Mouse (Mus musculus) midbrain, embryonic 15.5 days (tissue): Measurements from ENCODE around the gene Cactin. TPM values are rescaled to one million over a fixed set of nuclear protein-coding genes. Genes with fewer than 3 reads are reported as not detected.

Experiments
- ATAC-seq: fragments of 200-750 bp; cut with Nextera tagmentation; replicated peaks from 2 replicates; pipeline ENCODE4 v1.8.0; 2017; ENCODE audit warnings: moderate TSS enrichment
- H3K27ac ChIP-seq: fragments of 300-500 bp; sonication (generic); 2 replicates; pipeline ENCODE4 v1.5.1; 2015; ENCODE audit warnings: mild to moderate bottlenecking, inconsistent platforms
- H3K27me3 ChIP-seq: fragments of 300-500 bp; sonication (generic); replicated peaks from 2 replicates; pipeline ENCODE4 v1.6.1; 2015; ENCODE audit warnings: inconsistent platforms
- H3K36me3 ChIP-seq: fragments of 300-500 bp; sonication (generic); replicated peaks from 2 replicates; pipeline ENCODE4 v1.6.1; 2015; ENCODE audit warnings: inconsistent platforms
- H3K4me1 ChIP-seq: fragments of 300-500 bp; sonication (generic); 2 replicates; pipeline ENCODE4 v1.6.1; 2015; ENCODE audit warnings: inconsistent platforms
- H3K4me2 ChIP-seq: fragments of 300-500 bp; sonication (generic); 2 replicates; pipeline ENCODE4 v1.6.1; 2015; ENCODE audit warnings: inconsistent platforms, mild to moderate bottlenecking, moderate library complexity
- H3K4me3 ChIP-seq: fragments of 300-500 bp; sonication (generic); 2 replicates; pipeline ENCODE4 v1.5.1; 2015; ENCODE audit warnings: mild to moderate bottlenecking, inconsistent platforms
- H3K9ac ChIP-seq: fragments of 300-500 bp; sonication (generic); 2 replicates; pipeline ENCODE4 v1.6.1; 2015; ENCODE audit warnings: mild to moderate bottlenecking, inconsistent platforms
- H3K9me3 ChIP-seq: fragments of 300-500 bp; sonication (generic); 2 replicates; pipeline ENCODE4 v1.6.1; 2016; ENCODE audit warnings: inconsistent platforms
- WGBS: fragments of 180-500 bp; shearing (Covaris S2); methylation state at CpG from one replicate; pipeline ENCODE4 v1.1.7; 2015; ENCODE audit warnings: mixed read lengths; 5-methylcytosine and 5-hydroxymethylcytosine counted together
- polyA plus RNA-seq: library from polyadenylated mRNA; unstranded; fragments of >200 nt; fragmentation: Nextera tagmentation; extraction: Ambion mirVana; gene quantifications from 2 replicates; pipeline ENCODE4 v1.2.1, GENCODE M21; 2015

Cactin gene
- polyA plus RNA-seq, 1 experiment from 2014 or later, result 35.8 TPM

- H3K4me3 ChIP-seq, result no peak overlapping the region
- H3K36me3 ChIP-seq, result no peaks in the 10 kb centered on the region
- no peak overlapping the region for H3K4me2 ChIP-seq
- 63% methylated on average over 9 of the region's 9 CpGs for WGBS
- no peak overlapping the region for H3K27ac ChIP-seq
- H3K4me1 ChIP-seq, result peaks cover 25% of the 10 kb centered on the region
- H3K9ac ChIP-seq, result no peak overlapping the region
- no peaks in the 10 kb centered on the region for H3K27me3 ChIP-seq
- no peaks in the 10 kb centered on the region for H3K9me3 ChIP-seq
- no peak for ATAC-seq
These were observed 34.0 kb downstream of the Cactin start for GRCm38 (mm10) chr10:81354738-81355477.

DNA sequence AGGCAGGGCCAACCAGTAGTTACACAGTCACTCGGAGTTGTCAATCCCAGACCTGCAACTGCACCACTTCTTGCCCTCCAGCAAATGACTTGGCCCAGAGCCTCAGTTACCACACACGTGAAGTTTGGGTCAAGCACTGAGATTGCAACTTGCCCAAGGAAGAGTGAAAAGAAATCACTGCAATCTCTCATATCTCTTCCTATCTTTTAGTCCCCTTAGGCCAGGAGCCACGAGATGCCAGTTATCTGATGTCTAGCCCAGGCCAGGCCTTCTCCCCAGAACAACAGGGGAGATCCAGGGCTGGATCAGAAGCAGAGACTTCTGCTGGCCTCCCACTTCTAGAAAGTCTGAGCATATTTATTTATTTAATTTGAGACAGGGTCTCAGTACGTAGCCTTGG is 34.6 kb downstream of the Cactin start:
- no peak for ATAC-seq

DNA sequence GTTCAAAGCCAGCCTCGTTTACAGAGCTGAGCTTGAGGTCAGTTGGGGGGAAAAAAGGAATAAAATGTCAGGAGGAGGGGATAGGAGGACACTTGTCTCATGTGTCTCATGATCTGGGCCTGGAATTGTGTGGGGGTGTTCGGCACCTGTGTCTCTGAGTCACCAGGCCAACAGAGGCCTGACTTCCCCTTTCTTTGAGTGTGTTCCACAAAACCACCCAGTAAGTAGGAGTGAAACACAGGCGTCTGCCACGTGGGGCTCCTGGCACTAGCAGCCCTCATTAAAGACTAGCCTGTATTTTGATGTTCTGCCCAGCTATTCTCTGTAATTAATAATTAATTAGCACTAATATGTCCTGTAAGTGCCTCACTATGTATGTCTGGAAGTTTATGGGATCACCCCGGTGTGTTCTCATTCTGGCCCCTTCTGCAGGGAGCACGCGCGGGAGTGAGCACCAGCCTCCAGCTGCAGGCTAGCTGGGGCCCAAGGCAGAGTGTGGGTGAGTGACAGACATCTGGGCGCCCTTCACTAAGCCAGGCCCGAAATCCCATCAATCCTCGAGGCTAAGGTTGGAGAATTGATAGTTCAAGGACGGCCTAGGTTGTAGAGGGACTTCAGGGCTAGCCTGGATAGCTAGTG is 35.6 kb downstream of the Cactin start:
- no peaks in the 10 kb centered on the region for H3K36me3 ChIP-seq
- 53% methylated on average over 12 of the region's 12 CpGs for WGBS
- H3K27me3 ChIP-seq, result no peaks in the 10 kb centered on the region
- peak overlapping the region; percentile 97; the same call in 1 of the 2 replicates for H3K4me2 ChIP-seq
- no peaks in the 10 kb centered on the region for H3K9me3 ChIP-seq
- H3K27ac ChIP-seq, result no peak overlapping the region
- 0 out of 2 replicates have a peak, but pooled peaks have one; percentile 1 for ATAC-seq
- H3K4me1 ChIP-seq, result peaks cover 28% of the 10 kb centered on the region
- no peak overlapping the region for H3K9ac ChIP-seq
- peak overlapping the region; percentile 94; the same call in 1 of the 2 replicates for H3K4me3 ChIP-seq

More for the DNA sequence above, 34.6 kb downstream of the Cactin start:
- Histone ChIP-seq H3K9ac (no peak overlapping the region), H3K4me2 (no peak overlapping the region), H3K36me3 (no peaks in the 10 kb centered on the region), H3K9me3 (no peaks in the 10 kb centered on the region), H3K4me3 (no peak overlapping the region), H3K27me3 (no peaks in the 10 kb centered on the region), H3K27ac (no peak overlapping the region), H3K4me1 (peaks cover 24% of the 10 kb centered on the region)
- 85% methylated on average over 4 of the region's 4 CpGs for WGBS

DNA sequence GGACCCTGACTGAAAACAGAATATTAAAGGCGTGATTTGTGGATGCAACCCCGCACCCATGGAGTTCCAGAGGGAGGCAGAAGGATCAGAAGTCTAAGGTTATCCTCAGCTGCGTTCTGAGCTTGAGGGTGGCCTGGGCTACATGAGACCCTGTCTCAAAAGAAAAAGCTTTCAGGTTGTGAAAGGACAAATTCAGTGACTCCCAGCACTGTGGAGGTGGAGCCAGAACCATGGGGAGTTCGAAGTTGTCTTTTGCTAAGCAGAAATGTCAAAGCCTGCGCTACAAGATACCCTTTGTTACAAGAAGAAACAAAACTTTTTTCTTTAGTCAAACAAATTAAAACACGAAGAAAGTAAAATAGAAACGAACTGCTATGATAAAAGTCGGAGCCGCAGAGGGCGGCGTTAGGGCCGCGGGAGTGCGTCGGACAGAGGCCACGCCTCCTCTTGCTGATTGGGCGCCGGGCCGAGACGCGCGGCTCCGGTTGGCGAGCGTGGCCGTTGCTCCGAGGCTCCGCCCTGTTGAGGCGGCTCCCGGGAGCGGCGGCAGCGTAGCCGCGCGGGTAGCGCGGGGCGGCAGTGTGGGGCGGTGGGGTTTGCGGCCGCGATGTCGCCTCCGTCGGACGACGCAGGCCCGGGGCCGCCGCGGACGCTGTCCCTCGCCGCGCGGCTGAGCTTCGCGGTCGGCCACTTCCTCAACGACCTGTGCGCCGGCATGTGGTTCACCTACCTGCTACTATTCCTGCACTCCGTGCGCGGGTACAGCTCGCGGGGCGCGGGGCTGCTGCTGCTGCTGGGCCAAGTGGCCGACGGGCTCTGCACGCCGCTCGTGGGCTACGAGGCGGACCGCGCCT is 36.3 kb downstream of the Cactin start, which contains the start of gene Mfsd12:
Mfsd12 (plus strand) TSS at position 501 of the 854 bp plus-strand sequence.
- H3K9ac ChIP-seq, result peak within 1 kb of the TSS; percentile 82
- peaks cover 28% of the 10 kb centered on the region for H3K4me1 ChIP-seq
- no peaks in the 10 kb centered on the region for H3K9me3 ChIP-seq
- ATAC-seq, result peak; percentile 93
- H3K4me3 ChIP-seq, result peak within 1 kb of the TSS; percentile 94
- H3K27me3 ChIP-seq, result no peaks in the 10 kb centered on the region
- peak within 1 kb of the TSS; percentile 97 for H3K4me2 ChIP-seq
- no peaks in the 10 kb centered on the region for H3K36me3 ChIP-seq
- 2% methylated on average over 65 of the region's 79 CpGs for WGBS
- H3K27ac ChIP-seq, result peak within 1 kb of the TSS; percentile 62; the same call in 1 of the 2 replicates

DNA sequence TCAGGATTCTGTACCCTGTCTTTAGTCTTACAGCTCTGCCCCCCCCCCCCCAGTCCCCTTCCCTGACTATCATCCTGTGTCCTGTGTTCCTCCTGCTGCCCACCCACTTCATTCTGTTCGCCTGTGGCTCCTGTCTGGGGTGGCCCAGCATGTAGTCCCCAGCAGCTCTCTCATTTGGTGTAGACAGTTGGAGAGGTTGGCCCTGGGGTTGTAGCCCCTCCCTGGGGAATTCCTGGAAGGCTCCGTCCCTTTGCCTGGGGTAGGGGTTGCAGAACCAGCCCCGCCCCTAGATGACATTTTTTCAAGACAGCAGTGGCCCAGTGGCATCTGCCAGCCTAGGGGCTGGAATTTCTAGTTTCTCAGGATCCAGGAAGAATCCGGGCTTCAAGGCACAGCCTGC is 37.3 kb downstream of the Cactin start:
- Histone ChIP-seq H3K4me2 (peak overlapping the region; percentile 97), H3K9ac (peak overlapping the region; percentile 82), H3K36me3 (no peaks in the 10 kb centered on the region), H3K9me3 (no peaks in the 10 kb centered on the region), H3K27ac (no peak overlapping the region), H3K4me3 (peak overlapping the region; percentile 94), H3K4me1 (peaks cover 30% of the 10 kb centered on the region), H3K27me3 (peaks cover 3% of the 10 kb centered on the region)
- peak; percentile 9; the same call in 1 of the 2 replicates for ATAC-seq
- WGBS, result 28% methylated on average over 4 of the region's 4 CpGs

GRCm38 (mm10) chr10:81358841-81359240 is 37.9 kb downstream of the Cactin start:
- Histone ChIP-seq H3K4me2 (peak overlapping the region; percentile 97; the same call in 1 of the 2 replicates), H3K9ac (peak overlapping the region; percentile 82; the same call in 1 of the 2 replicates), H3K36me3 (no peaks in the 10 kb centered on the region), H3K9me3 (no peaks in the 10 kb centered on the region), H3K27me3 (peaks cover 10% of the 10 kb centered on the region), H3K4me3 (no peak overlapping the region), H3K27ac (no peak overlapping the region), H3K4me1 (peaks cover 36% of the 10 kb centered on the region)
- 56% methylated on average over 1 of the region's 1 CpGs for WGBS
- ATAC-seq, result no peak

DNA sequence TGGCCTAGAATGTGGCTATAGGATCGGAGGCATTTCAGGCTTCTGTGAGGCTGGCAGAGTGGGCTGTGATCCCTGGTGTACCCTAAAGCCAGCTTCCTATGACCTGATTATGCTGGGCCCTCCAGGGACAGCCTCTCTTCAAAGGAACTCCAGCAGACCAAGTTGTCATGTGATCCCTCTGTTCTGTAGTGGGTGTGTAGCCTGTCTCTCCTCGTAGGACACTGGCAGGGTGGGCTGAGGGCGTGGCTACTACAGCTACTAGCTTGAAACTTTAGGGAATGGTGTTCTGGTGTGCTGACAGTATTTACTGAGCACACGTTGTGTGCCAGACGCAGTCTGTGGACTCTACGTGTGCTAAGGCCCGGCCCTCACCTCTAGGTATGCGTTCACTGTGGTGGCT is 39.8 kb downstream of the Cactin start:
- Histone ChIP-seq H3K27ac (no peak overlapping the region), H3K27me3 (peaks cover 13% of the 10 kb centered on the region), H3K4me2 (no peak overlapping the region), H3K9me3 (no peaks in the 10 kb centered on the region), H3K36me3 (no peaks in the 10 kb centered on the region), H3K4me3 (no peak overlapping the region), H3K9ac (no peak overlapping the region), H3K4me1 (peaks cover 50% of the 10 kb centered on the region)
- no peak for ATAC-seq
- WGBS, result 68% methylated on average over 8 of the region's 8 CpGs

- no peak overlapping the region for H3K9ac ChIP-seq
- peaks cover 45% of the 10 kb centered on the region for H3K4me1 ChIP-seq
- H3K9me3 ChIP-seq, result no peaks in the 10 kb centered on the region
- ATAC-seq, result no peak
- 76% methylated on average over 12 of the region's 12 CpGs for WGBS
- H3K4me3 ChIP-seq, result no peak overlapping the region
- H3K27ac ChIP-seq, result no peak overlapping the region
- H3K4me2 ChIP-seq, result no peak overlapping the region
- peaks cover 13% of the 10 kb centered on the region for H3K27me3 ChIP-seq
- peaks cover 6% of the 10 kb centered on the region for H3K36me3 ChIP-seq
These were observed 41.5 kb downstream of the Cactin start for GRCm38 (mm10) chr10:81362336-81362949.

DNA sequence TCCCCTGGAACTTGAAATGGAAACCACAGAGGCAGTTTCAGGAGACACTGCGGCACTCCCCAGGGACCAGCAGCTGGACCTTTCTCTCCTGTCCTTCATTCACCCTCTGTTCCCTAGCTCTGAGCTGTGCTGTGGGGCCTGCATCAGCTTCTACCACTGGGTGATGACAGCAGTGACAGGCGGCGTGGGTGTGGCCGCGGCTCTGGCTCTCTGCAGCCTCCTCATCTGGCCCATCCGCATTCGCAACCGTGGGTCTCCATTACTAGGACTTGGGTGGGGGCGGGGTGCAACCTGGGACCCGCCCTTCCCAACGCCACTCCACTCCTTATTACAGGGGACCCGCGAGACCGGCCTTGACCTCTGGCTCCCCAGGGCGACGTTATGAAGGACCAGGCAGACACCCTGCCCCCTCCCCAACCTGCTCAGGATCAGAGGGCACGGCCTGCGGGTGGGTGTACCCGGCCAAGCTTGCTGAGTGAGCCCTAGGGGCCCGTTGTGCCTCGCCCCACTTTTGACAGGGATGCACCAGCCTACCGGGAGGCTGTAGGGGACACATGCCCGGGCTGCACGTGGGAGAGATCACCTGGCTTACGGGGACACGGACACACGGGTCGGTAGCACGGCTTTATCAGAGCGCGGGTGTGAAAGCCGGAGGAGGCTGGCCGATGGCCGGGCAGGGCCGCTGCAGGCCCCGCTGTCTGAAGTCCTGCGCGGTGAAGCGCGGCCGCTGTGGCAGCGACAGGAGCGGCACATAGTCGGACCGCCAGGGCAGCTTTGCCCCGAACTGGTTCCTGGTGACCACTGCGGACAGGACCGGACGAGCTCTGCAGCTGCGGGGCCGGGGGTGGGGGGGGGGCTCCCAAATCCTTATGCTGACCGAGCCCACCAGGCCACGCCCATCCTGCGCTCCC is 42.8 kb downstream of the Cactin start:
- Histone ChIP-seq H3K9ac (peak overlapping the region; percentile 19), H3K9me3 (no peaks in the 10 kb centered on the region), H3K4me3 (peak overlapping the region; percentile 17), H3K36me3 (peaks cover 17% of the 10 kb centered on the region), H3K4me2 (peak overlapping the region; percentile 45), H3K27ac (no peak overlapping the region), H3K4me1 (peaks cover 33% of the 10 kb centered on the region), H3K27me3 (peaks cover 13% of the 10 kb centered on the region)
- WGBS, result 16% methylated on average over 54 of the region's 54 CpGs
- no peak for ATAC-seq

DNA sequence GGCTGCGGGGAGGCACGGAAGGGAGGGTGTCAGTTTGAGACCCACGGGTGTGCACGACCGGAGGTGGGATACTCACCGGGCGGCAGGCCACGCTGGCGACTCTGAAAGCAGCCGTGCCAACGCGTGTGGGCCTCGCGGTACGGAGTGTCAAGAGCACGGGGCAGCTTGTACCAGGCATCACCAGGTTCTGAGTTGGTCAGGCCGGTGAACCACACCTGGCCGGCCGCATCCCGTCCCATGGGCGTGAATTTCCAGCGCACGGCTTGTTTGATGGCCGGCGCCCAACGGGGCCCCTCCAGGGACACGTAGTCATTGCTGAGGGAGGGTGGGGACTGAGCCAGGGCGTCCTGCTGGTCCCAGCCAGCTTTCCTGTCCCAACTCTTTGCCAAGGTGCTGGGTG is 43.8 kb downstream of the Cactin start:
- ATAC-seq, result no peak; the same call in 1 of the 2 replicates
- Histone ChIP-seq H3K36me3 (peaks cover 27% of the 10 kb centered on the region), H3K4me3 (peak overlapping the region; percentile 17), H3K4me2 (peak overlapping the region; percentile 45), H3K4me1 (peaks cover 30% of the 10 kb centered on the region), H3K27me3 (peaks cover 13% of the 10 kb centered on the region), H3K27ac (no peak overlapping the region), H3K9ac (peak overlapping the region; percentile 23; the same call in 1 of the 2 replicates), H3K9me3 (no peaks in the 10 kb centered on the region)
- WGBS, result 11% methylated on average over 28 of the region's 28 CpGs

DNA sequence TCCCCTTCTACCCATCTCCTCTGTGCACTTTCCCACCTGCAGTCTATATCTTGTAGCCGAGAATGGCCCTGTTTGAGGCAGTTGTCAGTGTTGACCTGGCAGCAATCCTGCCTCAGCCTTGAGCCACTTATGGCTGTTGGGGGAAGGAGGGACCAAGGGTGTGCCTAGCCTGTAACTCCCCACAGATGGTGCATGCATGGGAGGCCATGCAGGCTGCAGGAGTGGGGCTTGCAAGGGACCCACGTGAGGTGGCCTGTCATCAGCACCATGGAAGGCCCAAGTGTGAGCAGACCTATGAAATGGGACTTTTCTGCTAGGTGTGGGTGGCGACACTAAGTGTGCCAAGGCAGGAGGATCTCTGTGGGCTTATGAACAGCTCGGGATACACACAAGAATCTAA is 44.2 kb downstream of the Cactin start:
- no peak; the same call in 1 of the 2 replicates for ATAC-seq
- peaks cover 31% of the 10 kb centered on the region for H3K36me3 ChIP-seq

More for the DNA sequence above, 44.2 kb downstream of the Cactin start:
- Histone ChIP-seq H3K27ac (no peak overlapping the region), H3K4me1 (peaks cover 30% of the 10 kb centered on the region), H3K4me3 (no peak overlapping the region), H3K4me2 (no peak overlapping the region), H3K9ac (no peak overlapping the region), H3K9me3 (no peaks in the 10 kb centered on the region), H3K27me3 (peaks cover 13% of the 10 kb centered on the region)
- WGBS, result 33% methylated on average over 4 of the region's 4 CpGs
